Mouse (Mus musculus) lung, embryonic 16.5 days (tissue): Measurements from ENCODE around the gene Robo3. TPM values are rescaled to one million over a fixed set of nuclear protein-coding genes. Genes with fewer than 3 reads are reported as not detected.

ENCODE experiments used
- ATAC-seq: fragments of 200-750 bp; cut with Nextera tagmentation; 2 replicates; pipeline ENCODE4 v1.8.0; 2017; ENCODE audit warnings: low read depth, mild to moderate bottlenecking, moderate library complexity
- H3K27ac ChIP-seq: fragments of 300-500 bp; sonication (generic); 2 replicates; pipeline ENCODE4 v1.5.1; 2014; ENCODE audit warnings: mild to moderate bottlenecking, control low read depth, low read length
- H3K27me3 ChIP-seq: fragments of 300-500 bp; sonication (generic); 2 replicates; pipeline ENCODE4 v1.6.1; 2014; ENCODE audit warnings: low read depth, low read length, mixed read lengths; ENCODE audit not compliant: control insufficient read depth, insufficient read depth
- H3K36me3 ChIP-seq: fragments of 300-500 bp; sonication (generic); 2 replicates; pipeline ENCODE4 v1.6.1; 2014; ENCODE audit warnings: low read length; ENCODE audit not compliant: control insufficient read depth, insufficient read depth
- H3K4me1 ChIP-seq: fragments of 300-500 bp; sonication (generic); replicated peaks from 2 replicates; pipeline ENCODE4 v1.6.1; 2014; ENCODE audit warnings: low read length, mixed read lengths; ENCODE audit not compliant: control insufficient read depth, insufficient read depth
- H3K4me2 ChIP-seq: fragments of 300-500 bp; sonication (generic); 2 replicates; pipeline ENCODE4 v1.6.1; 2014; ENCODE audit warnings: low read depth, low read length, control low read depth
- H3K4me3 ChIP-seq: fragments of 300-500 bp; sonication (generic); 2 replicates; pipeline ENCODE4 v1.5.1; 2014; ENCODE audit warnings: mild to moderate bottlenecking, low read length, control low read depth
- H3K9ac ChIP-seq: fragments of 300-500 bp; sonication (generic); 2 replicates; pipeline ENCODE4 v1.6.1; 2014; ENCODE audit warnings: low read length, control low read depth
- H3K9me3 ChIP-seq: fragments of 300-500 bp; sonication (generic); 2 replicates; pipeline ENCODE4 v1.6.1; 2016; ENCODE audit warnings: low read length; ENCODE audit not compliant: control insufficient read depth
- WGBS: fragments of 180-500 bp; shearing (Covaris S2); extraction: QIAGEN DNeasy Blood & Tissue Kit; methylation state at CpG from one replicate; pipeline ENCODE4 v1.1.7; 2014; 5-methylcytosine and 5-hydroxymethylcytosine counted together
- polyA plus RNA-seq: library from polyadenylated mRNA; unstranded; fragments of >200 nt; fragmentation: Nextera tagmentation; extraction: Ambion mirVana; gene quantifications from 2 replicates; pipeline ENCODE4 v1.2.1, GENCODE M21; 2015

Gene Robo3
- polyA plus RNA-seq, 1 experiment from 2014 or later, result 0.15 TPM

- Histone ChIP-seq H3K4me2 (peak overlapping the region; percentile 40), H3K9ac (no peak overlapping the region), H3K27ac (no peak overlapping the region), H3K4me1 (peaks cover 21% of the 10 kb centered on the region), H3K4me3 (no peak overlapping the region), H3K27me3 (peaks cover 63% of the 10 kb centered on the region), H3K36me3 (no peaks in the 10 kb centered on the region), H3K9me3 (no peaks in the 10 kb centered on the region)
- peak; percentile 45 for ATAC-seq
- WGBS, result 1% methylated on average over 18 of the region's 18 CpGs
These were observed 946 bp upstream of the Robo3 start for GRCm38 (mm10) chr9:37433823-37434560.

GRCm38 (mm10) chr9:37432026-37432666, 900 bp downstream of the Robo3 start:
- no peaks in the 10 kb centered on the region for H3K36me3 ChIP-seq
- H3K4me2 ChIP-seq, result no peak overlapping the region; the same call in 1 of the 2 replicates
- no peak for ATAC-seq
- no peak overlapping the region for H3K9ac ChIP-seq
- no peak overlapping the region for H3K27ac ChIP-seq
- peaks cover 68% of the 10 kb centered on the region for H3K27me3 ChIP-seq
- 2% methylated on average over 15 of the region's 17 CpGs for WGBS
- no peaks in the 10 kb centered on the region for H3K9me3 ChIP-seq
- peak overlapping the region; percentile 39 for H3K4me3 ChIP-seq
- H3K4me1 ChIP-seq, result peaks cover 21% of the 10 kb centered on the region

- Histone ChIP-seq H3K36me3 (no peaks in the 10 kb centered on the region), H3K27ac (no peak overlapping the region), H3K4me2 (peak overlapping the region; percentile 45), H3K27me3 (peaks cover 62% of the 10 kb centered on the region), H3K9ac (no peak overlapping the region), H3K4me3 (peak overlapping the region; percentile 18; the same call in 1 of the 2 replicates), H3K9me3 (no peaks in the 10 kb centered on the region), H3K4me1 (peaks cover 21% of the 10 kb centered on the region)
- ATAC-seq, result peak; percentile 83
- 2% methylated on average over 12 of the region's 12 CpGs for WGBS
These were observed 2.5 kb downstream of the Robo3 start for GRCm38 (mm10) chr9:37430582-37430981.

DNA sequence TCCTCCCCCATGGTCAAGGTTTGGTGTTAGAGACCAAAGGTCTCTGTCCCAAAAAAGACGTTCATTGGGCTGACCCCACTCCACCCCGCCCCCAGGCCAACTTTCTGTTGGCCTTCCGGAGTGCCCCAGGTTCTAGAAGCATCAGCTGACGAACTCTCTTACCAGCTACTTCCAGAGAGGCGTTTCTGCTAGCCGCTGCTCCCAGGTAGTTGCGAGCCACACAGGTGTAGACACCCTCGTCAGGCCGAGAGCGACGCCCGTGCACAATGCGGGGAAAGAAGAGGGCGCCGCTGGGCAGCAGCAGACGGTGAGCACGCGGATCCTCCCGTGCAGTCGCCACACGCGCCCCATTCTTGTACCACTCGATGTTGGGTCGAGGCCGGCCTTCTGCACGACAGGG, 3.7 kb downstream of the Robo3 start:
- no peaks in the 10 kb centered on the region for H3K36me3 ChIP-seq
- no peak overlapping the region for H3K27ac ChIP-seq
- peaks cover 21% of the 10 kb centered on the region for H3K4me1 ChIP-seq
- peaks cover 50% of the 10 kb centered on the region for H3K27me3 ChIP-seq
- H3K4me3 ChIP-seq, result no peak overlapping the region
- H3K4me2 ChIP-seq, result no peak overlapping the region
- no peaks in the 10 kb centered on the region for H3K9me3 ChIP-seq
- 25% methylated on average over 26 of the region's 26 CpGs for WGBS
- ATAC-seq, result no peak
- no peak overlapping the region for H3K9ac ChIP-seq

DNA sequence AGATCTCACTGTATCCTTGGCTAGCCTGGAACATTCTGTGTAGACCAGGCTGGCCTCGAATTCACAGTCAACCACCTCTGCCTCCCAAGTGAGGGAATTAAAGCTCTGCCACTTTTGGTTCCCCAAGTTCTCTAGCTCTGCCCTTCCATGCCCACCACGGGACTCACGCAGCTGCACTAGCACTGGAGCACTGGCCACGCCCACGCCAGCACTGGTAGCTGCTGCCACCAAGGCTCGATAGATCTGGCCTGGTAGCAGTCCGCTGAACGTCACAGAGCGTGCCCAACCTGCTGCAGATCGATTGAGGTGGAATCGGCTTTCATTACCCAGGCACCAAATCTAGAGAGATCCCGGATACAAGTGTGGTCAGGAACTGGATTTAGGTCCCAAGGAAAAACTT, 11.8 kb downstream of the Robo3 start:
- Histone ChIP-seq H3K27ac (no peak overlapping the region), H3K36me3 (no peaks in the 10 kb centered on the region), H3K27me3 (no peaks in the 10 kb centered on the region), H3K4me1 (no peaks in the 10 kb centered on the region; the same call in 1 of the 2 replicates), H3K4me3 (peak overlapping the region; percentile 33), H3K9ac (no peak overlapping the region), H3K4me2 (peak overlapping the region; percentile 54), H3K9me3 (no peaks in the 10 kb centered on the region)
- peak; percentile 58 for ATAC-seq
- 20% methylated on average over 12 of the region's 12 CpGs for WGBS

- Histone ChIP-seq H3K27ac (no peak overlapping the region), H3K4me2 (peak overlapping the region; percentile 54), H3K4me1 (no peaks in the 10 kb centered on the region; the same call in 1 of the 2 replicates), H3K4me3 (peak overlapping the region; percentile 33), H3K9ac (peak overlapping the region; percentile 48; the same call in 1 of the 2 replicates), H3K27me3 (no peaks in the 10 kb centered on the region), H3K9me3 (no peaks in the 10 kb centered on the region), H3K36me3 (no peaks in the 10 kb centered on the region)
- under 1% methylated on average over 27 of the region's 27 CpGs for WGBS
- ATAC-seq, result peak; percentile 94
These were observed 12.4 kb downstream of the Robo3 start for GRCm38 (mm10) chr9:37420676-37421075.

GRCm38 (mm10) chr9:37418791-37419190, 14.3 kb downstream of the Robo3 start:
- H3K9me3 ChIP-seq, result no peaks in the 10 kb centered on the region
- 79% methylated on average over 4 of the region's 4 CpGs for WGBS
- H3K9ac ChIP-seq, result no peak overlapping the region
- no peak overlapping the region for H3K27ac ChIP-seq
- no peak overlapping the region for H3K4me2 ChIP-seq
- no peaks in the 10 kb centered on the region for H3K36me3 ChIP-seq
- no peaks in the 10 kb centered on the region; the same call in 1 of the 2 replicates for H3K4me1 ChIP-seq
- H3K4me3 ChIP-seq, result no peak overlapping the region
- no peaks in the 10 kb centered on the region for H3K27me3 ChIP-seq
- no peak for ATAC-seq

DNA sequence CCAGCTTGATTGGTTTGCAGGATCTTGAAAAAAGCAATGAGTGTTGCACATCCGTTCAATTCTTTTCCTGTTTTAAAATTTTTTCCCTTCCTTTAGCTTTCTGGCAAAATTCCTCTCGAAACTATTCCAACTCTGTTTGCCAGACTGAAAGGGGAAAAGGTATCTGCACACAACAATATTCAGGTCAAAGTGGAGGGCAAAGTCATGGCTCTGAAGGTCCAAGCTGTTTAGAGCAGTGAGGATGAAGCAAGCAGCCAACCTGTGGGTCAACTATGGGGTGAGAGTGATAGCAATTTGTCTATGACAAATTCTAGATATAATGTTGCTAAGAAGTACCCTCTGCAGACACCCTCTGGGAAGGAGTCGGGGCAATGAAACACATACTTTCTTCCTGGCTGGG, 18.4 kb downstream of the Robo3 start:
- 66% methylated on average over 3 of the region's 3 CpGs for WGBS
- no peak for ATAC-seq
- Histone ChIP-seq H3K9ac (no peak overlapping the region), H3K4me3 (no peak overlapping the region), H3K4me2 (no peak overlapping the region), H3K9me3 (no peaks in the 10 kb centered on the region), H3K4me1 (no peaks in the 10 kb centered on the region), H3K27me3 (no peaks in the 10 kb centered on the region), H3K27ac (no peak overlapping the region), H3K36me3 (no peaks in the 10 kb centered on the region)

DNA sequence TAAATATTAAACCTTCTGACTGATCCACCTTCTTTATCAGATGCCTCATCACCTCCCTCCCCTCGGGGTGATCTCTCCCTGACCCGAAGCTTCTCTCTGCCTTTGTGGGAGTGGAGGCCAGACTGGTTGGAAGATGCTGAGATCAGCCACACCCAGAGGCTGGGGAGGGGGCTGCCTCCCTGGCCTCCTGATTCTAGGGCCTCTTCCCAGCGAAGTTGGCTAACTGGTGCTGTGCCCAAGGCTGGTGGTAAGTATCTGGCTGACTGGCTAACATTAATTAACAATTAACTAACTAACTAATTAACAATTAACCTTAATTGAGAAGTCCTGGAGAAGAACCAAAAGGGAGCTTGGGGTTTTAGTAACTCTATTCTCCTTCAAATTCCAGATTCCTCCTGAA, 20.1 kb downstream of the Robo3 start:
- Histone ChIP-seq H3K9me3 (no peaks in the 10 kb centered on the region), H3K4me1 (no peaks in the 10 kb centered on the region), H3K4me3 (no peak overlapping the region), H3K27me3 (no peaks in the 10 kb centered on the region), H3K4me2 (no peak overlapping the region), H3K27ac (no peak overlapping the region), H3K9ac (no peak overlapping the region), H3K36me3 (no peaks in the 10 kb centered on the region)
- ATAC-seq, result no peak
- 35% methylated on average over 3 of the region's 3 CpGs for WGBS
